In genomic region chr16:18751885-18752499, GRCm38 (mm10) we compare ENCODE assay signal across 22 mouse cellular contexts. TPM values are rescaled to one million over a fixed set of nuclear protein-coding genes. Genes with fewer than 3 reads are reported as not detected.
DNase-seq lines count a peak whose midpoint lies in the region; ATAC-seq and TF ChIP-seq lines count a peak whose summit lies in the region.
"Had no signal": no experiment of that assay in that cellular context is flagged by ENCODE, and none has a peak within 500 bp of the region (broad histone marks: within the 10 kb centered on the region; RNA-seq: fewer than 3 reads in every experiment).

No protein-coding gene starts in this region.

- no peaks in the 10 kb centered on the region for H3K27me3 ChIP-seq in kidney, embryonic 15.5 days
- no peaks in the 10 kb centered on the region for H3K27me3 ChIP-seq in lung, postnatal 0 days (replicated peaks; ENCODE audit: insufficient read depth, low read length)
- H3K27me3 ChIP-seq in stomach, postnatal 0 days (ENCODE audit: control insufficient read depth, insufficient read depth, low read length), result no peaks in the 10 kb centered on the region
- H3K27me3 ChIP-seq: forebrain, embryonic 15.5 days; hindbrain, embryonic 13.5 days; limb, embryonic 12.5 days had no signal

- H3K4me2 ChIP-seq in kidney, embryonic 15.5 days, result no peak overlapping the region
- H3K4me2 ChIP-seq in lung, postnatal 0 days (replicated peaks; ENCODE audit: low read depth, low read length), result no peak overlapping the region
- no peak overlapping the region for H3K4me2 ChIP-seq in stomach, postnatal 0 days (replicated peaks; ENCODE audit: low read depth)
- H3K4me2 ChIP-seq: forebrain, embryonic 15.5 days; heart, embryonic 13.5 days; hindbrain, embryonic 13.5 days; limb, embryonic 12.5 days; liver, embryonic 11.5 days had no signal

- H3K27ac ChIP-seq in kidney, embryonic 15.5 days, result no peak overlapping the region
- H3K27ac ChIP-seq in lung, postnatal 0 days (ENCODE audit: low read length), result no peak overlapping the region; the same call in 1 of the 2 replicates
- no peak overlapping the region for H3K27ac ChIP-seq in stomach, postnatal 0 days (replicated peaks)
- H3K27ac ChIP-seq: forebrain, embryonic 15.5 days; heart, embryonic 13.5 days; hindbrain, embryonic 13.5 days; limb, embryonic 12.5 days had no signal

- H3K4me3 ChIP-seq in kidney, embryonic 15.5 days (replicated peaks), result no peak overlapping the region
- H3K4me3 ChIP-seq in lung, postnatal 0 days (ENCODE audit: low read depth, low read length), result no peak overlapping the region
- H3K4me3 ChIP-seq in stomach, postnatal 0 days (ENCODE audit: low read depth, low read length), result no peak overlapping the region
- H3K4me3 ChIP-seq: forebrain, embryonic 15.5 days; heart, embryonic 13.5 days; hindbrain, embryonic 13.5 days; limb, embryonic 12.5 days; megakaryocyte, embryonic 14.5 days had no signal

- no peaks in the 10 kb centered on the region for H3K4me1 ChIP-seq in kidney, embryonic 15.5 days
- H3K4me1 ChIP-seq in lung, postnatal 0 days (ENCODE audit: insufficient read depth, low read depth, low read length), result peaks cover 8% of the 10 kb centered on the region; the same call in 1 of the 2 replicates
- H3K4me1 ChIP-seq in stomach, postnatal 0 days (replicated peaks; ENCODE audit: control insufficient read depth, insufficient read depth), result no peaks in the 10 kb centered on the region
- H3K4me1 ChIP-seq: forebrain, embryonic 15.5 days; heart, embryonic 13.5 days; hindbrain, embryonic 13.5 days; limb, embryonic 12.5 days; megakaryocyte, embryonic 14.5 days had no signal

- DNase-seq in kidney, adult 9 months, result no peak
- peak; percentile 32 for DNase-seq in brain, embryonic 14.5 days (ENCODE audit: low read depth)
- peak; percentile 50 for DNase-seq in lung, postnatal 0 days (ENCODE audit: low spot score)
- DNase-seq in stomach, postnatal 0 days (ENCODE audit: low spot score), result no peak
- DNase-seq in adrenal gland, adult 8-10 months, result no peak
- DNase-seq: cerebellum, adult 11-12 months; cerebellum, postnatal 25 days; kidney, adult 11 months; liver, postnatal 0 days; midbrain, embryonic 14.5 days; retina, postnatal 1 day; right cerebral cortex, postnatal 25 days; spleen, adult 18-20 months had no signal

- TF ChIP-seq CTCF in brain, embryonic 14.5 days (IDR thresholded peaks at IDR 0.05; ENCODE audit: borderline replicate concordance, extremely low read depth, insufficient read depth, insufficient read length), result no peak
- TF ChIP-seq CTCF in lung, postnatal 0 days (IDR thresholded peaks at IDR 0.05), result no peak
- TF ChIP-seq CTCF in stomach, postnatal 0 days (IDR thresholded peaks at IDR 0.05; ENCODE audit: low read depth), result no peak

- 74% methylated on average over 10 of the region's 10 CpGs for WGBS in kidney, embryonic 15.5 days
- 45% methylated on average over 10 of the region's 10 CpGs for WGBS in lung, postnatal 0 days
- WGBS in stomach, postnatal 0 days, result 67% methylated on average over 10 of the region's 10 CpGs

- no peak overlapping the region for H3K9ac ChIP-seq in kidney, embryonic 15.5 days
- H3K9ac ChIP-seq in lung, postnatal 0 days (replicated peaks; ENCODE audit: low read depth), result no peak overlapping the region
- H3K9ac ChIP-seq in stomach, postnatal 0 days (ENCODE audit: low read length), result no peak overlapping the region
- H3K9ac ChIP-seq: forebrain, embryonic 15.5 days; heart, embryonic 13.5 days; hindbrain, embryonic 13.5 days; limb, embryonic 12.5 days; liver, postnatal 0 days had no signal

- TF ChIP-seq EP300 in lung, postnatal 0 days (IDR thresholded peaks at IDR 0.05), result 0 out of 2 replicates have a peak, but pooled peaks have one; percentile 30
- TF ChIP-seq EP300 in stomach, postnatal 0 days (optimal IDR thresholded peaks at IDR 0.05), result no peak

- ATAC-seq in kidney, embryonic 15.5 days (replicated peaks; ENCODE audit: low FRiP score), result peak; percentile 67
- ATAC-seq in lung, postnatal 0 days, result peak; percentile 78
- 0 out of 2 replicates have a peak, but pooled peaks have one; percentile 35 for ATAC-seq in stomach, postnatal 0 days (ENCODE audit: low FRiP score, low TSS enrichment)
- no peak for ATAC-seq in activated CD4-positive, CD25-positive, alpha-beta regulatory T cell, adult 4 months
- ATAC-seq: forebrain, embryonic 15.5 days had no signal

- TF ChIP-seq POLR2A in brain, embryonic 14.5 days (IDR thresholded peaks at IDR 0.05; ENCODE audit: borderline replicate concordance, extremely low read depth, insufficient read depth, insufficient read length, poor library complexity, severe bottlenecking), result no peak

- no peaks in the 10 kb centered on the region for H3K9me3 ChIP-seq in kidney, embryonic 15.5 days (replicated peaks)
- no peaks in the 10 kb centered on the region for H3K9me3 ChIP-seq in lung, postnatal 0 days (ENCODE audit: low read length)
- no peaks in the 10 kb centered on the region for H3K9me3 ChIP-seq in stomach, postnatal 0 days (ENCODE audit: control insufficient read depth, low read length)
- H3K9me3 ChIP-seq: forebrain, embryonic 15.5 days; heart, embryonic 13.5 days; hindbrain, embryonic 13.5 days; megakaryocyte, embryonic 14.5 days had no signal

- no peaks in the 10 kb centered on the region for H3K36me3 ChIP-seq in kidney, embryonic 15.5 days
- H3K36me3 ChIP-seq in lung, postnatal 0 days (ENCODE audit: insufficient read depth, low read length), result no peaks in the 10 kb centered on the region
- H3K36me3 ChIP-seq in stomach, postnatal 0 days (ENCODE audit: control insufficient read depth, insufficient read depth, low read length), result no peaks in the 10 kb centered on the region
- H3K36me3 ChIP-seq: forebrain, embryonic 15.5 days; heart, embryonic 13.5 days; hindbrain, embryonic 13.5 days; limb, embryonic 12.5 days had no signal

RNA-seq across cellular contexts. Expression of gene Cldn5, which starts 24.7 kb away (rescaled TPM):
- 93.2 and 99.2 TPM in 2 replicates for polyA plus RNA-seq in kidney, embryonic 15.5 days (2015; fragmentation: Nextera tagmentation; extraction: Ambion mirVana)
- 115 and 122 TPM in 2 replicates for polyA plus RNA-seq in brain, embryonic 14.5 days (2012; rRNA removed)
- 400 and 432 TPM in 2 replicates for polyA plus RNA-seq in lung, postnatal 0 days (2015; fragmentation: Nextera tagmentation; extraction: Ambion mirVana)
- polyA plus RNA-seq in stomach, postnatal 0 days (2015; fragmentation: Nextera tagmentation; extraction: Ambion mirVana), result 19.7 and 23.6 TPM in 2 replicates
- polyA plus RNA-seq in activated CD4-positive, CD25-positive, alpha-beta regulatory T cell, adult 4 months (2017; shearing (Covaris generic)), result not detected
- 10 to 100 TPM in 1 of 4 experiments, 1 to 10 TPM in 3; 7.8 to 12.2 (median 9.4) TPM for total RNA-seq in adrenal gland, adult 8-10 months (2022)
- total RNA-seq: MEL had no signal

RNA-seq across cellular contexts. Expression of gene Ufd1, which starts 59.6 kb away (rescaled TPM):
- 87.0 and 101 TPM in 2 replicates for polyA plus RNA-seq in kidney, embryonic 15.5 days (2015; fragmentation: Nextera tagmentation; extraction: Ambion mirVana)
- polyA plus RNA-seq in brain, embryonic 14.5 days (2012; rRNA removed), result 64.1 and 68.2 TPM in 2 replicates
- 75.4 and 81.7 TPM in 2 replicates for polyA plus RNA-seq in lung, postnatal 0 days (2015; fragmentation: Nextera tagmentation; extraction: Ambion mirVana)
- 67.2 and 70.5 TPM in 2 replicates for polyA plus RNA-seq in stomach, postnatal 0 days (2015; fragmentation: Nextera tagmentation; extraction: Ambion mirVana)
- 100 to 1,000 TPM; 126 to 139 TPM for polyA plus RNA-seq in activated CD4-positive, CD25-positive, alpha-beta regulatory T cell, adult 4 months (2017; shearing (Covaris generic))
- 100 to 1,000 TPM; 131 to 143 (median 136) TPM for total RNA-seq in adrenal gland, adult 8-10 months (2022)

RNA-seq across cellular contexts. Expression of gene Cdc45, which starts 59.8 kb away (rescaled TPM):
- polyA plus RNA-seq in kidney, embryonic 15.5 days (2015; fragmentation: Nextera tagmentation; extraction: Ambion mirVana), result 47.6 and 54.0 TPM in 2 replicates
- polyA plus RNA-seq in brain, embryonic 14.5 days (2012; rRNA removed), result 17.7 and 34.0 TPM in 2 replicates
- 4.8 and 6.0 TPM in 2 replicates for polyA plus RNA-seq in lung, postnatal 0 days (2015; fragmentation: Nextera tagmentation; extraction: Ambion mirVana)
- polyA plus RNA-seq in stomach, postnatal 0 days (2015; fragmentation: Nextera tagmentation; extraction: Ambion mirVana), result 8.8 and 10.1 TPM in 2 replicates
- 10 to 100 TPM; 12.2 to 15.1 TPM for polyA plus RNA-seq in activated CD4-positive, CD25-positive, alpha-beta regulatory T cell, adult 4 months (2017; shearing (Covaris generic))
- 10 to 100 TPM in 2 of 4 experiments, 1 to 10 TPM in 2; 7.0 to 12.8 (median 10.0) TPM for total RNA-seq in adrenal gland, adult 8-10 months (2022)

Comparison
In these comparisons a context has a peak if more than half of its experiments do, and no peak if none do; other contexts are left out.
1. DNase-seq: peak in brain, embryonic 14.5 days (single experiment) and lung, postnatal 0 days (single experiment); none in kidney, adult 9 months (single experiment), stomach, postnatal 0 days (single experiment) and adrenal gland, adult 8-10 months (single experiment).
2. RNA of gene Cldn5, which starts 24.7 kb away (polyA plus RNA-seq): 400 to 432 TPM in lung, postnatal 0 days, 115 to 122 TPM in brain, embryonic 14.5 days, 93.2 to 99.2 TPM in kidney, embryonic 15.5 days and 19.7 to 23.6 TPM in stomach, postnatal 0 days; not detected in activated CD4-positive, CD25-positive, alpha-beta regulatory T cell, adult 4 months; every median in the first group is over 10 times any median in the second.